Mouse (Mus musculus) lung, postnatal 36 days (tissue): Measurements from ENCODE around the gene Rad51b.

Experiments
- DNase-seq: peaks from one replicate; pipeline ENCODE4 v3.0.0; 2022; ENCODE audit warnings: mixed read lengths

Gene Rad51b

GRCm38 (mm10) chr12:79585336-79585735 lies 288.3 kb downstream of the Rad51b start:
- no peak for DNase-seq

GRCm38 (mm10) chr12:79588831-79589230 lies 291.7 kb downstream of the Rad51b start:
- peak; percentile 81 for DNase-seq

- no peak for DNase-seq
Observed at GRCm38 (mm10) chr12:79592206-79592605, 295.1 kb downstream of the Rad51b start.

GRCm38 (mm10) chr12:79596842-79597241 lies 299.8 kb downstream of the Rad51b start:
- no peak for DNase-seq

- no peak for DNase-seq
Observed at GRCm38 (mm10) chr12:79597351-79597750, 300.3 kb downstream of the Rad51b start.

GRCm38 (mm10) chr12:79597786-79598185 lies 300.7 kb downstream of the Rad51b start:
- DNase-seq: no peak

GRCm38 (mm10) chr12:79598496-79598895 lies 301.4 kb downstream of the Rad51b start:
- DNase-seq: peak; percentile 90

- peak; percentile 67 for DNase-seq
Observed at GRCm38 (mm10) chr12:79598901-79599300, 301.8 kb downstream of the Rad51b start.

- DNase-seq: peak; percentile 90
Observed at GRCm38 (mm10) chr12:79600149-79600769, 303.2 kb downstream of the Rad51b start.

- DNase-seq: peak; percentile 77
Observed at GRCm38 (mm10) chr12:79602641-79603040, 305.6 kb downstream of the Rad51b start.

GRCm38 (mm10) chr12:79604850-79605249 lies 307.8 kb downstream of the Rad51b start:
- no peak for DNase-seq

GRCm38 (mm10) chr12:79606197-79606631 lies 309.1 kb downstream of the Rad51b start:
- peak; percentile 61 for DNase-seq

- no peak for DNase-seq
Observed at GRCm38 (mm10) chr12:79609399-79610010, 312.4 kb downstream of the Rad51b start.

- peak; percentile 28 for DNase-seq
Observed at GRCm38 (mm10) chr12:79610511-79611103, 313.5 kb downstream of the Rad51b start.

GRCm38 (mm10) chr12:79611665-79612064 lies 314.6 kb downstream of the Rad51b start:
- DNase-seq: no peak

- DNase-seq: peak; percentile 85
Observed at GRCm38 (mm10) chr12:79612334-79613060, 315.4 kb downstream of the Rad51b start.

- DNase-seq: peak; percentile 21
Observed at GRCm38 (mm10) chr12:79613061-79613788, 316.1 kb downstream of the Rad51b start.

- peak; percentile 74 for DNase-seq
Observed at GRCm38 (mm10) chr12:79613846-79614582, 316.9 kb downstream of the Rad51b start.

- no peak for DNase-seq
Observed at GRCm38 (mm10) chr12:79614583-79614953, 317.5 kb downstream of the Rad51b start.

- DNase-seq: peak; percentile 53
Observed at GRCm38 (mm10) chr12:79615717-79616316, 318.7 kb downstream of the Rad51b start.

- no peak for DNase-seq
Observed at GRCm38 (mm10) chr12:79619009-79619408, 321.9 kb downstream of the Rad51b start.

- DNase-seq: no peak
Observed at GRCm38 (mm10) chr12:79620693-79621092, 323.6 kb downstream of the Rad51b start.
